Mouse (Mus musculus) bone marrow macrophage, adult 2 months (primary cell): ENCODE results near the gene Rasal1. TPM values are rescaled to one million over a fixed set of nuclear protein-coding genes. Genes with fewer than 3 reads are reported as not detected.

Experiments
- H3K27ac ChIP-seq: 2 replicates; pipeline ENCODE4 v1.5.1; 2012; ENCODE audit warnings: low read depth, low read length; ENCODE audit not compliant: insufficient read depth
- H3K4me1 ChIP-seq: 2 replicates; pipeline ENCODE4 v1.6.1; 2012; ENCODE audit warnings: low read length; ENCODE audit not compliant: control insufficient read depth, insufficient read depth
- H3K4me3 ChIP-seq: 2 replicates; pipeline ENCODE4 v1.5.1; 2012; ENCODE audit warnings: mild to moderate bottlenecking, low read length, moderate library complexity; ENCODE audit not compliant: insufficient read depth
- CTCF ChIP-seq: IDR thresholded peaks from 2 replicates; pipeline ENCODE4 v1.5.1; 2012; ENCODE audit warnings: low read depth, mild to moderate bottlenecking, low read length, moderate library complexity
- POLR2A ChIP-seq: IDR thresholded peaks from 2 replicates; pipeline ENCODE4 v1.6.1; 2012; ENCODE audit warnings: mild to moderate bottlenecking, low read depth, low read length, borderline replicate concordance
- polyA plus RNA-seq: library from polyadenylated mRNA; stranded (reverse); fragments of >200 nt; gene quantifications from 2 replicates; pipeline ENCODE4 v1.2.4, GENCODE M21; 2012; ENCODE audit not compliant: missing spikeins, insufficient read depth, insufficient read length

Gene Rasal1
- polyA plus RNA-seq, 1 experiment = not detected

DNA sequence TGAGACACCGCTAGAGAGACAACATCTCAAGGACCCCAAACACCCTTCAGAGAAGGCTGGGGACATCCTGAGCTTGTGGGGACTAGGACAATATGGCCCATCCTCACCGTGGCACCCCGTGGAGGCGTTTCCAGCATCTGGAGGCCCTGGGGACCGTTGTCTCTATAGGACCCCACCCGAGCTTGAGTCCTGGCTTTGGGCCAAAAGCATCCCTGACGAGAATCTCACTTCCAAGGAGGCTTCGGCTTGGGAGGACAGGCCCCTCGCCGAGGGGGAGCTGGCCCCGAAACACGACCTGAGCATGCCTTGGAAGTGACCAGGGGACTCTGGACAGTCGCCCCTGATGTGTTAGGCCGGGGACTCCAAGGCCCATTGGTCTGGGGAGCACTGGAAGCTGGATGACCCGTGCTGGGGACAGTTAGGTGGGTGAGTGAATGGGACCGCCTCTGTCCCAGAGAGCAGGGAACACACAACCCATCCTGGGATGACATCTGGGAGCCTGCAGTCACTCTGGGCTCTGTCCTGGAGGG is 39.3 kb upstream of the Rasal1 start:
- no peak overlapping the region for H3K4me3 ChIP-seq
- no peak overlapping the region for H3K27ac ChIP-seq
- H3K4me1 ChIP-seq = peaks cover 15% of the 10 kb centered on the region
- TF ChIP-seq POLR2A (no peak), CTCF (no peak)

DNA sequence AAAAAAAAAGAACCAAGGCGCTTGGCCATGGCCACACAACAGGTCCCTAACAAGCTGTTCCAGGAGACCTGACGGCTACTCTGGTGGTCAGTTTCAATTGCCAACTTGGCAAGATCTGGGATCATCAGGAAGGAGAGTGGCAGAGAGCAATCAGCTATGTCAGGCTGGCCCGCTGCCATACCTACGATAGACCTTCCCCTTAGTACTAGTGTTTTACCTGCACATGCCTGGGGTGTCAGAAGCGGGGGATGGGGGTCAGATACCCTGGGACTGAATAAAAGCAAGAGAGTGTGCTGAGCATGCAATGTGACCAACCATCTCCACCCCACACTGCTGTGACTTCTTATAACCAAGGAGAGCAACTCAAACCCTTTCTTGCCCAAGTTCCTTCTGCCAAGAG is 37.7 kb upstream of the Rasal1 start:
- H3K4me1 ChIP-seq = peaks cover 12% of the 10 kb centered on the region
- H3K4me3 ChIP-seq = no peak overlapping the region
- no peak overlapping the region for H3K27ac ChIP-seq
- TF ChIP-seq CTCF (no peak), POLR2A (no peak)

DNA sequence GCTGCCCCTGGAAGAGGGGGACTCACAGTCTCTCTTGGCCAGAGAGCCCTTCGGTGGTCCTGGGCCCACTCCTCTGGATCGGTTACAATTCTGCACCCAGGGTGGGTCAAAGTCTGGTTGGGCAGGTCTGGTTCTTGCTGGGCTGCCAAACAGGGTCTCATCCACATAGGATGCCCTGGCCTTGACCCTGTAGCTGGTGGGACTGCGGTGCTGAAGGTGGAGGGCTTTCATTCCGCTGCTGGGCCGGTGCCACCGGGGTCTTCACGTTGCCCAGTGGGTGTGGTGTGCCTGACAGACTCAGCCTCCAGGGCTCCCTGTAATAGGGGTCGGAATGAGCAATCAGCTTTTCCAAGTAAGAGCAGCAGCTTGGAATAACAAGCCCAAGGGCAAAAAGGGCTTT is 37.2 kb upstream of the Rasal1 start:
- Histone ChIP-seq H3K4me3 (peak overlapping the region; percentile 75), H3K27ac (no peak overlapping the region), H3K4me1 (peaks cover 12% of the 10 kb centered on the region)
- TF ChIP-seq POLR2A = no peak
- no peak for TF ChIP-seq CTCF

DNA sequence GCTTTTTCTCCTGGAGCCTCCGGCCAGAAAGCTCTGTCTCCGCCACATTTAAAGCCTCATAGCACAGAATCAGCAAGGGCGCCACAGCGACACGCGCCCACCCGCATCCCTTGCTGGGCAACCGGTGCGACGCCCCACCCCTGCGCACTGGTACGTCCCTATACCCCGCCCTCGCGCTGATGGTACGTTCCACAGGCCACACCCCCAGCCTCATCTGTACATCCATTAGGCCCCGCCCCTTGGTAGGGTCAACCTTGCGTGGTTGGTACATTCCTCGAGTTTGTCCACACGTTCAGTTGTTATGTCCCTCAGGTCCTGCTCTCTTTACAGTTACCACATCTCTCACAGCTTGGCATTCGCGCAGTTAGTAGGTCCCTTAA is 36.2 kb upstream of the Rasal1 start, which contains the start of the genes Rita1 and Ddx54:
Gene Rita1 (minus strand): TSS at position 148 of the 380 bp plus-strand sequence.
Gene Ddx54 (plus strand): TSS at position 298 of the 380 bp plus-strand sequence.
- Histone ChIP-seq H3K27ac (peak within 1 kb of the TSS; percentile 65), H3K4me1 (peaks cover 12% of the 10 kb centered on the region), H3K4me3 (peak within 1 kb of the TSS; percentile 84)
- TF ChIP-seq POLR2A (0 out of 2 replicates have a peak, but pooled peaks have one; percentile 16), CTCF (no peak)

DNA sequence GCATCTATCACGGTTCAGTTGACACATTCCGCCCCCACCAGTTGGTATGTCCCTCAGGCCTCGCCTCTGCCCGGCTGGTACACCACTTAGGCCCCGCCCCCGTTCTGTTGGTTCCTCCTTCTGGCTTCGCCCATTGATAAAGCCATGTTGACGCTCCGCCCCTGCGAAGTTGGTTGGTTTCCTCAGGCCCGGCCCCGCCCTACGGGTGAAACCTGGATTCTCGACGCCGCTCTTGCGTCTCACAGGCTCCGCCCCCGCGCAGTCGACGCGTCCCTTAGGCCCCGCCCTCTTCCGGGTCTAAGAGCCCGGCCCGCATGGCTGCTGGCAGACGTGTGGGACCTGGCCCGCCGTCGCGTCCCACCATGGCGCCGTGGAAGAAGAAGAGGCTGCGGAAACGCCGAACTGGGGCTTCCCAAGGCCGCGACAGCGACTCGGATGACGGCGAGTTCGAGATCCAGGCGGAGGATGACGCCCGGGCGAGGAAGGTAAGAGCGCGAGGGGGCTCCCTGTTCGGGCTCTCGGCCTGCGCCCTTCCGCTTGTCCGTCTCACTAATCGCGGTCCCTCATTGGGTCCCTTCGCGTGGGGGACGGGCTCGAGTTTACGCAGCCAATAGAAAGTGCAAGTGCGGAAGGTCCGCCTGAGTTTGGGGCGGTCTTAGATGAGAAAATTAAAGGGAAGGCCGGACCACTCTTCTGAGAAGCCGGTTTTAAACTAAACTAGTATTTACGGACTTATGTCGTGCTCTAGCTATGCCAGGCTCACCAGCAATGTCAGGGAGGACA is 35.6 kb upstream of the Rasal1 start:
- TF ChIP-seq CTCF (no peak), POLR2A (no peak; the same call in 1 of the 2 replicates)
- H3K4me3 ChIP-seq = peak overlapping the region; percentile 84
- peaks cover 12% of the 10 kb centered on the region for H3K4me1 ChIP-seq
- H3K27ac ChIP-seq = peak overlapping the region; percentile 65

DNA sequence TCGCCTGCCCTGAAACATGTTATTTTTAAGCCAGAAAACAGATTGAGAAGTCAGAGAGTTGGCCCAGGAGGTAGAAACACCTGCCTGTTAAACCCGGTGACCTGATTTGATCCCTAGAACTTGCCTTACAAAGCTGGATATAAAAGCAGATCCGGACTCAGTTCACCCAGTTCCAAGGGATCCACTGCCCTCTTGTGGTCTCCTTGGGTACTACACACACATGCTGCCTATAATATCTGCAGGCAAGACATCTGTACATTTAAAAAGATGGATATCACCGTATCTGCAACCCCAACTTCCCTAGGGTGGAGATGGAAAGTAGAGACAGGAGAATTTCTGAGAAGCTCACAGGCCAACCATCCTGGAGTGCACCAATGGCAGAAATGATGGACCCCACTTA is 32.7 kb upstream of the Rasal1 start:
- Histone ChIP-seq H3K4me1 (peaks cover 6% of the 10 kb centered on the region), H3K4me3 (no peak overlapping the region), H3K27ac (no peak overlapping the region)
- TF ChIP-seq CTCF (peak; percentile 19; the same call in 1 of the 2 replicates), POLR2A (no peak)

DNA sequence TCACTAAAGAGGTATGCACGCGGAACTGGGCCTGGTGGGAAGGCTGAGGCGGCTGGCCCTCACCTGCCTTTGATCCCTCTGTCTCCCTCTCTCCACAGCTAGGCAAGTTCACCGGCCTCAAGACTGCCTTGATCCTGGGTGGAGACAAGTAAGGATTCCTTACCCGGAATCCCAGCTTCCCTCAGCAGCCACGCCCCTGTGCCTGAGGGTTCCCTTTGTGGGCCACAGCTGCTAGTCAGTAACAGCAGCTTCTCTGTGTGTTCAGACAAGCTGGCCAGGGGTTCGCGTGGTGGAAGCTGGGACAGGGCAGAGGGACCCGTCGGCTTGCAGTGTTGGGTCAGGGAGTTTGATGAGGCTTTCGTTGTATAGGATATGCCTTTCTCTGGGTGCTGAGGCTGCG is 29.8 kb upstream of the Rasal1 start:
- H3K4me1 ChIP-seq = no peaks in the 10 kb centered on the region
- TF ChIP-seq CTCF (no peak), POLR2A (no peak)
- no peak overlapping the region for H3K4me3 ChIP-seq
- H3K27ac ChIP-seq = no peak overlapping the region

DNA sequence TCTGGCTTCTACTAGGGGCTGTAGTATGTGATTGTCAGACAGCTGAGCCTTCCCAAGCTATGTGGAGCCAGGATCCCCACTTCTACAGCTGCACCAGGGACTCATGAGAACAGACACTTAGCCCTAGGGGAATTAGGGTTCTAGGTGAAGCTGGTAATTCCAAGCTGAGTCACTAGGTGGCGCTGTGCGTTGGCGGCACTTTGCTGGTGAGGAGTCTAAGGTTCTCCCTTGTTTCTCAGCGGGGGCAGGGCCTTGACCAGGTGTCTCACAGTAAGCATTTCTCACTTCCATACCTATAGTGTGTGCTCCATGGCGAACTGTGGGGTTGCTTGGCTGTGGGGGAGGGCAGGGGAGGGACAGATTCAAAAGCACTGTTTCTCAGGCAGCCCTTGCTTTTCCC is 29.4 kb upstream of the Rasal1 start:
- no peak for TF ChIP-seq POLR2A
- TF ChIP-seq CTCF = peak; percentile 92
- no peak overlapping the region for H3K27ac ChIP-seq
- no peaks in the 10 kb centered on the region for H3K4me1 ChIP-seq
- H3K4me3 ChIP-seq = no peak overlapping the region

DNA sequence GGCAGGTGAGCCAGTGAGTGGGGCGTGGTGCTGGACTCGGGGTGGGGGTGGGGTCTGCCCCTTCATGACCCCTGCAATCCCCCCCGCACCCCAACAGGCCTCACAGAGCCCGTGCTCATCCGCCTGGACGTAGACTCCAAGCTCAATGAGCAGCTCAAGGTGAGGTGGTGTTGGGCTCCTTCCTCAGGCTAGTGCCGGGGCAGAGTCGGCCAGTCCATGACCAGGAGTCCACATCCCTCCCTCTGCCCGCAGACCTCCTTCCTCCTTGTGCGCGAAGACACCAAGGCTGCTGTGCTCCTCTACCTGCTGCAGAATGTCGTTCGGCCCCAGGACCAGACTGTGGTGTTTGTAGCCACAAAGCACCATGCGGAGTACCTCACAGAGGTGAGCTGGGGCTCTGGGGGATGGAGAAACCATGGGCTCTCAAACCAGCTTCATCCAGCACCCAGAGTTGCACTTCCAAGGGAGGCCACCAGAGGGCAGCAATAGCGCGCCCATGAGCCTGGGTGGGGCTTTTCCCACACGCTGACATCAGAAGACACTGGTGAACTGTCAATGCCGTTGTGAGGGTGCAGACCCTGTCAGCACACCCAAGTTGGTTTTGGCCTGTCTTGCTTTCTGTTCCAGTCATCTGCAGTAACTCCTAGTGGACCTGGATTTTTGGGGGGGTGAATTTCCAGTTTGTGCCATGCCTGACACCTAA is 28.1 kb upstream of the Rasal1 start:
- Histone ChIP-seq H3K4me1 (no peaks in the 10 kb centered on the region), H3K27ac (no peak overlapping the region), H3K4me3 (no peak overlapping the region)
- TF ChIP-seq CTCF (peak; percentile 83), POLR2A (no peak)

DNA sequence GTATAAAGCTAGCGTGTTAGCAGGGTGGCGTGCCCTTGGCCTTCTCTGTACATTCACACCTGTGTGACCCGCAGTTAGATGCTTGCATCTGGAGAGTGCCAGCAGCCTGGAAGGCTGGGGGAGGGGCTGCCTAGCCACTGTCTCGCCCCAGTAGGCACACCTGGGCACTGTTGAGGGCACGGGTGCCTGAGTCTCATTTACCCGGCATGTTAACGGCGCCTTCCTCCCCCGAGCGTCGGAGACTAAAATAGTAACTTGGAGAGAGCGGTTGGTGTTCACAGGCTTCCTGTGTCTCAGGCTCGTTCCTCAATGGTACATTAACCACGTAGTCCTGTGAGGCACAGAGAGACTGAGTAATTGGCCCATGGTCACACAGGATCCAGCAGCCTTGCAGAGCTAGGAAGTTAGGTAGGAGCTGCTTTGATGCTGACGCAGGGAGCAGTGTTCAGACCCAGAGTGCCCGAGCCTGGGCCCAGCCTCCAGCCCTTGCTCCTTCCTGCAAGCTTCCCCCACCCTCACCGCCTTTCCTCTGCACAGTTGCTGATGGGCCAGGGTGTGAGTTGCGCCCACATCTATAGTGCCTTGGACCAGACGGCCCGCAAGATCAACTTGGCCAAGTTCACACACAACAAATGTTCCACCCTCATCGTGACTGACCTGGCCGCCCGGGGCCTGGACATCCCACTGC is 27.4 kb upstream of the Rasal1 start:
- H3K4me3 ChIP-seq = no peak overlapping the region
- TF ChIP-seq CTCF (no peak), POLR2A (no peak)
- H3K4me1 ChIP-seq = no peaks in the 10 kb centered on the region
- no peak overlapping the region for H3K27ac ChIP-seq
